8 mouse cellular contexts compared by ENCODE assay signal in genomic region chr14:16434396-16435171, GRCm38 (mm10).
DNase-seq lines count a peak whose midpoint lies in the region; ATAC-seq and TF ChIP-seq lines count a peak whose summit lies in the region.

No protein-coding gene starts in this region.

- no peaks in the 10 kb centered on the region for H3K9me3 ChIP-seq in hindbrain, postnatal 0 days (ENCODE audit: low read length)
- H3K9me3 ChIP-seq in midbrain, embryonic 14.5 days (ENCODE audit: control insufficient read depth, low read length) = no peaks in the 10 kb centered on the region
- no peaks in the 10 kb centered on the region for H3K9me3 ChIP-seq in stomach, embryonic 15.5 days

- TF ChIP-seq POLR2A in cerebellum, adult 2 months (IDR thresholded peaks at IDR 0.05; ENCODE audit: borderline replicate concordance, insufficient read depth, low read length) = no peak

- peak; percentile 61; the same call in 1 of the 2 replicates for ATAC-seq in hindbrain, postnatal 0 days
- peak; percentile 59; the same call in 1 of the 2 replicates for ATAC-seq in midbrain, embryonic 14.5 days (ENCODE audit: low FRiP score, low TSS enrichment)
- ATAC-seq in stomach, embryonic 15.5 days (ENCODE audit: insufficient read depth, low FRiP score, low read depth) = peak; percentile 37

- no peak overlapping the region for H3K4me3 ChIP-seq in cerebellum, adult 2 months (replicated peaks; ENCODE audit: insufficient read depth, low read depth, low read length)
- H3K4me3 ChIP-seq in hindbrain, postnatal 0 days (ENCODE audit: low read length) = no peak overlapping the region
- H3K4me3 ChIP-seq in midbrain, embryonic 14.5 days (replicated peaks; ENCODE audit: low read depth, low read length) = no peak overlapping the region
- H3K4me3 ChIP-seq in stomach, embryonic 15.5 days (replicated peaks) = no peak overlapping the region

- no peak overlapping the region for H3K27ac ChIP-seq in cerebellum, adult 2 months (ENCODE audit: insufficient read depth, low read length)
- H3K27ac ChIP-seq in hindbrain, postnatal 0 days = no peak overlapping the region
- H3K27ac ChIP-seq in midbrain, embryonic 14.5 days (replicated peaks; ENCODE audit: low read depth, low read length) = no peak overlapping the region
- H3K27ac ChIP-seq in stomach, embryonic 15.5 days = no peak overlapping the region

- no peak overlapping the region for H3K4me2 ChIP-seq in hindbrain, postnatal 0 days (ENCODE audit: low read depth, low read length)
- H3K4me2 ChIP-seq in midbrain, embryonic 14.5 days (ENCODE audit: low read length) = no peak overlapping the region
- H3K4me2 ChIP-seq in stomach, embryonic 15.5 days = no peak overlapping the region

- TF ChIP-seq CTCF in cerebellum, adult 2 months (IDR thresholded peaks at IDR 0.05; ENCODE audit: borderline replicate concordance, insufficient read depth, low read depth, low read length) = peak; percentile 70
- peak; percentile 90 for TF ChIP-seq CTCF in hindbrain, postnatal 0 days (IDR thresholded peaks at IDR 0.05; ENCODE audit: low read depth)

- intact Hi-C loops in left cerebral cortex, postnatal 14 days (cut with DNase I) = loop anchor here (10.0 kb wide), 2 partner anchors 970 to 1750 kb away; no protein-coding TSS in a partner anchor

- peaks cover 10% of the 10 kb centered on the region; the same call in 1 of the 2 replicates for H3K36me3 ChIP-seq in hindbrain, postnatal 0 days (ENCODE audit: insufficient read depth, low read length)
- H3K36me3 ChIP-seq in midbrain, embryonic 14.5 days (ENCODE audit: control insufficient read depth, insufficient read depth, low read length) = peaks cover 34% of the 10 kb centered on the region
- H3K36me3 ChIP-seq in stomach, embryonic 15.5 days = peaks cover 21% of the 10 kb centered on the region

- no peak overlapping the region for H3K9ac ChIP-seq in hindbrain, postnatal 0 days (replicated peaks; ENCODE audit: low read length)
- no peak overlapping the region for H3K9ac ChIP-seq in midbrain, embryonic 14.5 days (replicated peaks; ENCODE audit: low read length)
- no peak overlapping the region for H3K9ac ChIP-seq in stomach, embryonic 15.5 days

- DNase-seq in 3134 (ENCODE audit: extremely low read depth, insufficient read length, low spot score) (peak; percentile 14), MN1 (ENCODE audit: low spot score) (peak; percentile 35)
- peak; percentile 65 to 71 for DNase-seq in cerebellum, adult 2 months
- peak; percentile 72 for DNase-seq in forelimb bud, embryonic 11.5 days (ENCODE audit: low read depth, low spot score)
- DNase-seq in hindbrain, postnatal 0 days (ENCODE audit: low spot score) = peak; percentile 76
- peak; percentile 66 to 67 for DNase-seq in left cerebral cortex, postnatal 14 days (ENCODE audit: low spot score in 2 of 2)
- DNase-seq in midbrain, embryonic 14.5 days = peak; percentile 81

- WGBS in cerebellum, adult 2 months = 21% methylated on average over 3 of the region's 3 CpGs
- 31% methylated on average over 3 of the region's 3 CpGs for WGBS in hindbrain, postnatal 0 days
- 52% methylated on average over 3 of the region's 3 CpGs for WGBS in midbrain, embryonic 14.5 days
- WGBS in stomach, embryonic 15.5 days = 79% methylated on average over 3 of the region's 3 CpGs

- no peaks in the 10 kb centered on the region for H3K27me3 ChIP-seq in cerebellum, adult 2 months (ENCODE audit: control insufficient read depth, insufficient read depth, low read length)
- H3K27me3 ChIP-seq in hindbrain, postnatal 0 days (ENCODE audit: insufficient read depth, low read length) = no peaks in the 10 kb centered on the region
- H3K27me3 ChIP-seq in midbrain, embryonic 14.5 days (ENCODE audit: control insufficient read depth, insufficient read depth, low read length) = no peaks in the 10 kb centered on the region
- no peaks in the 10 kb centered on the region for H3K27me3 ChIP-seq in stomach, embryonic 15.5 days (replicated peaks)

- H3K4me1 ChIP-seq in cerebellum, adult 2 months (ENCODE audit: control insufficient read depth, insufficient read depth, low read length) = no peaks in the 10 kb centered on the region
- no peaks in the 10 kb centered on the region for H3K4me1 ChIP-seq in hindbrain, postnatal 0 days (ENCODE audit: insufficient read depth, low read length)
- H3K4me1 ChIP-seq in midbrain, embryonic 14.5 days (ENCODE audit: control insufficient read depth, insufficient read depth, low read length) = no peaks in the 10 kb centered on the region
- H3K4me1 ChIP-seq in stomach, embryonic 15.5 days = no peaks in the 10 kb centered on the region

Comparison
In these comparisons a context has a peak if more than half of its experiments do, and no peak if none do; other contexts are left out.
1. DNase-seq: peak in every context shown above with its lines; median percentile 81 in midbrain, embryonic 14.5 days; 76 in hindbrain, postnatal 0 days; 72 in forelimb bud, embryonic 11.5 days; 68 in cerebellum, adult 2 months; 66 in left cerebral cortex, postnatal 14 days; 35 in MN1; 14 in 3134.